In genomic region chr9:56928041-56928811, GRCm38 (mm10) we compare ENCODE assay signal across 8 mouse cellular contexts. TPM values are rescaled to one million over a fixed set of nuclear protein-coding genes. Genes with fewer than 3 reads are reported as not detected.
DNase-seq lines count a peak whose midpoint lies in the region; ATAC-seq lines count a peak whose summit lies in the region.

Gene Snx33 (minus strand): TSS chr9:56928371.

- H3K4me2 ChIP-seq in hindbrain, embryonic 11.5 days (replicated peaks; ENCODE audit: low read depth, low read length), result peak within 1 kb of the TSS; percentile 81

- H3K27me3 ChIP-seq in hindbrain, embryonic 11.5 days (ENCODE audit: control insufficient read depth, insufficient read depth, low read length), result no peaks in the 10 kb centered on the region

- H3K27ac ChIP-seq in hindbrain, embryonic 11.5 days (ENCODE audit: low read depth, low read length), result peak within 1 kb of the TSS; percentile 72

- no peaks in the 10 kb centered on the region for H3K36me3 ChIP-seq in hindbrain, embryonic 11.5 days (ENCODE audit: control insufficient read depth, insufficient read depth, low read length)

- peak; percentile 85 for ATAC-seq in hindbrain, embryonic 11.5 days (ENCODE audit: low FRiP score)

- peak; percentile 90 for DNase-seq in MN1 (ENCODE audit: low spot score)
- peak; percentile 94 to 96 for DNase-seq in cerebellum, postnatal 10 days
- peak; percentile 61 to 83 for DNase-seq in frontal cortex, postnatal 10 days (ENCODE audit: low spot score in 2 of 2)
- peak; percentile 90 for DNase-seq in hindbrain, embryonic 11.5 days (ENCODE audit: low spot score)
- DNase-seq in layer of hippocampus, postnatal 14 days (ENCODE audit: low spot score in 2 of 2), result peak; percentile 84 to 88
- DNase-seq in lung, postnatal 10 days, result peak; percentile 97
- peak; percentile 92 for DNase-seq in ovary, postnatal 14 days (ENCODE audit: low spot score)
- DNase-seq in thymus, postnatal 10 days (ENCODE audit: low spot score in 2 of 2), result peak; percentile 68 to 82

- under 1% methylated on average over 50 of the region's 50 CpGs for WGBS in hindbrain, embryonic 11.5 days

- H3K4me3 ChIP-seq in hindbrain, embryonic 11.5 days (ENCODE audit: low read depth, low read length), result peak within 1 kb of the TSS; percentile 51

- H3K4me1 ChIP-seq in hindbrain, embryonic 11.5 days (replicated peaks; ENCODE audit: control insufficient read depth, insufficient read depth, low read length), result 0 out of 2 replicates have a peak, but pooled peaks cover 7% of the 10 kb centered on the region

- H3K9ac ChIP-seq in hindbrain, embryonic 11.5 days (ENCODE audit: low read depth, low read length), result peak within 1 kb of the TSS; percentile 68

- H3K9me3 ChIP-seq in hindbrain, embryonic 11.5 days (ENCODE audit: control insufficient read depth, low read length), result no peaks in the 10 kb centered on the region

RNA-seq across cellular contexts. Expression of gene Snx33, which starts in this region (rescaled TPM):
- polyA plus RNA-seq in hindbrain, embryonic 11.5 days (2014; fragmentation: Nextera tagmentation; extraction: Ambion mirVana), result 3.3 and 3.8 TPM in 2 replicates
- 1 to 10 TPM; 6.3 to 7.0 TPM for total RNA-seq in layer of hippocampus, postnatal 14 days (2021)

Comparison
In these comparisons a context has a peak if more than half of its experiments do, and no peak if none do; other contexts are left out.
1. Peak in every context shown above with its lines: DNase-seq, ATAC-seq, H3K4me3 ChIP-seq and H3K27ac ChIP-seq.